Mouse (Mus musculus) splenic B cell, adult 2 months (primary cell): ENCODE measurements around the gene Meox2.
"Not testable (repeated sequence)": the region's sequence is repeated elsewhere in the genome, so short reads cannot be mapped to it uniquely, and the experiment has no call there.

Experiments
- DNase-seq: peaks from one replicate; pipeline ENCODE4 v3.0.0-alpha.2; 2011; ENCODE audit warnings: low read depth, low spot score
- H3K27me3 ChIP-seq: 2 replicates; pipeline ENCODE4 v1.6.1; 2012; ENCODE audit warnings: mild to moderate bottlenecking, low read length, moderate library complexity, mixed read lengths; ENCODE audit not compliant: control insufficient read depth, poor library complexity, insufficient read depth, severe bottlenecking
- H3K36me3 ChIP-seq: 2 replicates; pipeline ENCODE4 v1.6.1; 2012; ENCODE audit warnings: mild to moderate bottlenecking, low read length, moderate library complexity, mixed read lengths; ENCODE audit not compliant: control insufficient read depth, poor library complexity, insufficient read depth, severe bottlenecking

Meox2 gene

DNA sequence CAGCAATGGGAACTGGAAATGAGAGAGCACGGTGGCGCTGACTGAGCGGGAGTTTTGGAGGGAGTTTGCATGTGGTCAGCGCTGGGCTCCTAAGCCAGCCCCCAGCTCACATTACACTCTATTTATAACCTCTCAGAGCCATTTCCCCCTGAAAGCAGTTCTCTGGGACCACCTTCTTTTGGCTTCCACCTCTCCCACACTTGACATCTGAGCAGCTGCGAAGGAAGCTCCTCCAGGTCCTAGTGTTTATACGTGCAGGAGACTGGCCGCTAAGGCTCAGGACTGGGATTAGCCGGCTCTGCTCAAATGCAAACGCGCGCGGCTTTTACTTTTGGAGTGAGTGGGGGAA is at the start of gene Meox2:
Gene Meox2 (plus strand): TSS at position 151 of the 349 bp plus-strand sequence.
- no peaks in the 10 kb centered on the region for H3K36me3 ChIP-seq
- no peak for DNase-seq
- H3K27me3 ChIP-seq, result no peaks in the 10 kb centered on the region; the same call in 1 of the 2 replicates

- H3K27me3 ChIP-seq, result no peaks in the 10 kb centered on the region
- DNase-seq, result no peak
- no peaks in the 10 kb centered on the region for H3K36me3 ChIP-seq
Observed at GRCm38 (mm10) chr12:37072636-37073035, 35.7 kb upstream of the Meox2 start.

DNA sequence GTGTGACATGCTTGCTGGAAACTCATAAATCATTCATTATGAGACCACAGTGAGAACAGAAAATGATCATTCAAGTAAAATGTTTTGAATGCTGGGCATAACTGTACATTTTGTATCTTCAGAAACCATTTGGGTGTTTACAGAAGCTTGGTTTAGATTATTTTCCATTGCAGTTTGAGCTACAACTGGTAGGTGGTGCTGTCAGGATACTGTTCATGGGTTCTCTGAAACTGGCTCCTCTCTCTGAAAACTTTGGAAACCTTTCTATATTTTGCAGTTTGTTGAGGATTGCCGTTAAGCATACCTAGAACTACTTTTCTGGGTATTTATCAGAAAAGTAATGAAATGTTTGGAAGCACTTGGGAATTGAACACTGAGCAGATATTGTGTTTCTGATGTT is 31.0 kb upstream of the Meox2 start:
- Histone ChIP-seq H3K36me3 (no peaks in the 10 kb centered on the region), H3K27me3 (no peaks in the 10 kb centered on the region)
- DNase-seq, result no peak

DNA sequence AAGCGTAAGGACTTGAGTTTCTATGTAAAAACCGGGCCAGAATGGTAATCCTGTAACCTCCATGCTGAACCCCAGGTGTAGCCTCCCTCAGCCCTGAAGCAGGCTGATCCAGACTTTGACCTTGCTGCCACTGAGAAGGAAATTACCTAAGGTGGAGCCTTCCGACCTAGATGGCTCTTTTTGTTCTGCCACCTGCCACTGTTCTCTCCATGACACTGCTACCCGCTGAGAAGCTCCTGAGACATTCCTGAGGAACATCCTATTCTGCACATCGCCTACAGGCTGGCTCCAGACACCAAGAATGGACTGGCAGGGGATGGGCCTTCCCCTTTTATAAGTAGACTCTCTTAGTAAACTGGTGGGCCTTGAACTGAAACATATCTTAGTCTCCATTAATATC is 28.3 kb upstream of the Meox2 start:
- H3K36me3 ChIP-seq, H3K27me3 ChIP-seq, DNase-seq: not testable (repeated sequence)

DNA sequence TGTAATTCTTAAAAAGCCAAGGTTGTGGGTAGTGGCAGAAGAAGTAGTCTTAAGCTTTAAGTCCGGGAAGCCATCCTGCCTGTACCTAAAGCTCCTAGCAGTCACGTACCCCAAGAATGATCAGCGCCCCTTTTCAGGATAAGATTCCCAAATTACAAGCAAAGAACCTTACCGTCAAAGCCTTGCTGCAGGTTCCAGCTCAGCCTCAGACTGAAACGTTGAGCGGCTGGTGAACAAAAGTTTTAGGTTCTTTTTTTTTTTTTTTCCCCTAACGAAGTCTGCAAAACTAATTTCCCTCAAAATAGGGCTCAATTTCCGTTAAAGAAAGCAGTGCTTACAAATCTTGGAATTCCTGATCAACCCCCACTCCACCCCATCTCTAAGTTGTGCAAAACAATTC is 1.8 kb upstream of the Meox2 start:
- no peaks in the 10 kb centered on the region; the same call in 1 of the 2 replicates for H3K27me3 ChIP-seq
- no peak for DNase-seq
- H3K36me3 ChIP-seq, result no peaks in the 10 kb centered on the region

DNA sequence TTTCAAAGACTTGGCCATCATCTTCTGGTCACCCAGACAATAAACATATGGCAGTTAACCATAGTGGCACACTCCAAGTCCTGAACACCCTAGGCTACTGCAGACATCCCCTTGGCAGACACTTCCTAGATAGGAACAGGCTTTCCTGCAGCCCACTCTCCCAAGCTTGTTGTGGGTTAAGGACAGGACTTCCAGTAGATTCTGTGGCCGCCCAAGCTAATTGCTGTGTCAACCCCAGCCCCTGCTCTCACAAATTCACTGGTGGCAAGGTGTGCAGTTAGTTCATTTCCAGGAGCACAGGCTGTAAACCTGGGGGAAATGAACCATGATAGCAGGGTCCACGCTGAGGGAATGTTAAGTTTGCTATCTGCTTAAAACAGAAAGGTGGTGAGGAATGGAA is 1.2 kb upstream of the Meox2 start:
- H3K36me3 ChIP-seq, result no peaks in the 10 kb centered on the region
- no peak for DNase-seq
- no peaks in the 10 kb centered on the region; the same call in 1 of the 2 replicates for H3K27me3 ChIP-seq

GRCm38 (mm10) chr12:37107713-37108389 is 489 bp upstream of the Meox2 start:
- no peak for DNase-seq
- H3K27me3 ChIP-seq, result no peaks in the 10 kb centered on the region; the same call in 1 of the 2 replicates
- H3K36me3 ChIP-seq, result no peaks in the 10 kb centered on the region

GRCm38 (mm10) chr12:37108819-37109473 is 606 bp downstream of the Meox2 start:
- Histone ChIP-seq H3K27me3 (no peaks in the 10 kb centered on the region; the same call in 1 of the 2 replicates), H3K36me3 (no peaks in the 10 kb centered on the region)
- DNase-seq, result no peak

- Histone ChIP-seq H3K36me3 (no peaks in the 10 kb centered on the region), H3K27me3 (no peaks in the 10 kb centered on the region; the same call in 1 of the 2 replicates)
- DNase-seq, result no peak
Observed at GRCm38 (mm10) chr12:37109474-37110012, 1.2 kb downstream of the Meox2 start.

- no peak for DNase-seq
- Histone ChIP-seq H3K36me3 (no peaks in the 10 kb centered on the region), H3K27me3 (no peaks in the 10 kb centered on the region; the same call in 1 of the 2 replicates)
Observed at GRCm38 (mm10) chr12:37110977-37111376, 2.6 kb downstream of the Meox2 start.

GRCm38 (mm10) chr12:37119246-37119645 is 10.9 kb downstream of the Meox2 start:
- H3K27me3 ChIP-seq, result no peaks in the 10 kb centered on the region
- H3K36me3 ChIP-seq, result no peaks in the 10 kb centered on the region
- no peak for DNase-seq

DNA sequence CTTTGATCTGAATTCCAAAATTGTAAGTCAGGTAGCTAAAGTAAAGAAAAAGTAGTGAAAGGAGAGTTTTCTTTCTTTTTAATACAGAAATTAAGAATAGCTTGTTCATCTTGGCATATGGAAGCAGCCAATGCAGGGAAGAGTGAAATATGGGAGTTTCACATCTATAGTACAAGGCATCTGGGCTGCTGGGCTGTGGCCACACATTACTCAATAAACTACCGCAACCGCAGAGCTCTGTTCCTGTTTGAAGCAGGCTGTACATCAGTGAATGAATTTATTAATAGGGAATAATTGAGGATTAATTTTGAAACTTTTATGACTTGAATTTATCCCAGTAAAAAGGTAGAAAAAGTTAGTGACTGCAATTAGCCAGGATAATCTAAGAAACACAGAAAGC is 15.4 kb downstream of the Meox2 start:
- no peaks in the 10 kb centered on the region for H3K36me3 ChIP-seq
- DNase-seq, result no peak

DNA sequence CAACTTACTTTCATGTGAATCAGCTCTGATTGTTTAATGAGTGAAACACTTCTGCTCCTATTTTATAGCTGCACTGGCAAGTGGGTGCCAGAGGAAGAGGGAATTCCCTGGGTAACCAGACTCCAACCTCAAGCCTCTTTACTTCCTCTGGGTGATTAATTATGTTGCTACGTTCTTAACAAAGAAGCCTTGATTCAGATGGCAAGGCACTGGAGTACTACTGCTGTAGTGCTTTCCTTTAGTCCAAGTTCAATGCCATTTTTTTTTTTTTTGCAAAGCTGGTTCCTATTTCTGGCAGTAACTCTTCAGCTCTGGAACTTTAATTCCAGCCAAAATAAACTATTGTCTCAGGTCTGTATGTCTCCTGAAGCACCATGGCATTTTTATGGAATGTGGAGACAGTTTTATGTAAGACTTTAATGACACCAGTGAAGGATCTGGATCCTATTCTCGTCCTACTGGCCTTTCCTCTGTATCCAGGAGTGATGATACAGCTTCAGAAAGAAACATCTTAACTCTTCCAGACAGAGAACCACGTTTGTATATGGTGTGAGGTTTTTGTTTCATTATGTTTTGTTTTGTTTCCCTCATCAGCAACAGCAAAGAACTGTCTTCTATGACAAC is 33.9 kb downstream of the Meox2 start:
- no peak for DNase-seq
- Histone ChIP-seq H3K27me3 (no peaks in the 10 kb centered on the region), H3K36me3 (no peaks in the 10 kb centered on the region)

More for the DNA sequence above, 15.4 kb downstream of the Meox2 start:
- H3K27me3 ChIP-seq, result no peaks in the 10 kb centered on the region

GRCm38 (mm10) chr12:37143879-37144278 is 35.5 kb downstream of the Meox2 start:
- DNase-seq, result no peak
- no peaks in the 10 kb centered on the region for H3K27me3 ChIP-seq
- H3K36me3 ChIP-seq, result no peaks in the 10 kb centered on the region

DNA sequence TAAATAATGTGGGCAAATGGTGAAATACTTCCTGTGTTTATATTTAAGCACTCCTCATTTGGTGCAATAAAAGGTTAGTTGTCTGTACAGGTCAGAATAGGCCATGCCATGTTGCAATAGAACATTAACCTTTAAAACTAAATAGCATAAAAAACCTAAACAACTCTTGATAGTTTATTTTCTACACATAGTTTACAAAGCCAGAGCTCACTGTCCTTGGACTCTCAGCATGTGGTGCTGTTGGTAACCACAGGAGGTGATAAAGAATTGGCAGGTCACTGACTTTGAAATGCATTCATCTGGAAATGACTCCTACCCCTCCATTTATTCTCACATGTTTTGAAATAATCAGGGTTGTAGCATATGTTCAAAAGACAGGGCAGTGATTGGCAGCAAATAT is 59.4 kb downstream of the Meox2 start:
- H3K27me3 ChIP-seq, result no peaks in the 10 kb centered on the region

More for the DNA sequence above, 59.4 kb downstream of the Meox2 start:
- H3K36me3 ChIP-seq, result no peaks in the 10 kb centered on the region
- no peak for DNase-seq
